Mouse (Mus musculus): ENCODE results near the gene Fam102b. TPM values are rescaled to one million over a fixed set of nuclear protein-coding genes. Genes with fewer than 3 reads are reported as not detected.

Gene Fam102b
- total RNA-seq, 2 experiments from 2014 or later, result 25.8 to 27.0 TPM

- DNase-seq (ENCODE audit: low spot score in 2 of 2), result no peak
These were observed 14.8 kb downstream of the Fam102b start for GRCm38 (mm10) chr3:109012595-109012994.

- peak; percentile 12 to 69 for DNase-seq (ENCODE audit: low spot score in 2 of 2)
These were observed 16.7 kb downstream of the Fam102b start for GRCm38 (mm10) chr3:109010489-109011260.

GRCm38 (mm10) chr3:109008180-109008579, 19.2 kb downstream of the Fam102b start:
- no peak for DNase-seq (ENCODE audit: low spot score in 2 of 2)

- no peak for DNase-seq (ENCODE audit: low spot score in 2 of 2)
These were observed 21.6 kb downstream of the Fam102b start for GRCm38 (mm10) chr3:109005777-109006176.

- no peak for DNase-seq (ENCODE audit: low spot score in 2 of 2)
These were observed 28.2 kb downstream of the Fam102b start for GRCm38 (mm10) chr3:108999173-108999572.

- DNase-seq (ENCODE audit: low spot score in 2 of 2), result no peak
These were observed 29.6 kb downstream of the Fam102b start for GRCm38 (mm10) chr3:108997762-108998161.

- no peak for DNase-seq (ENCODE audit: low spot score in 2 of 2)
These were observed 30.1 kb downstream of the Fam102b start for GRCm38 (mm10) chr3:108997284-108997683.

GRCm38 (mm10) chr3:108995379-108995778, 32.0 kb downstream of the Fam102b start:
- no peak for DNase-seq (ENCODE audit: low spot score in 2 of 2)

- no peak for DNase-seq (ENCODE audit: low spot score in 2 of 2)
These were observed 32.9 kb downstream of the Fam102b start for GRCm38 (mm10) chr3:108994477-108994876.

- DNase-seq (ENCODE audit: low spot score in 2 of 2), result no peak
These were observed 37.3 kb downstream of the Fam102b start for GRCm38 (mm10) chr3:108989971-108990548.

- no peak for DNase-seq (ENCODE audit: low spot score in 2 of 2)
These were observed 40.3 kb downstream of the Fam102b start for GRCm38 (mm10) chr3:108987009-108987659.

GRCm38 (mm10) chr3:108986534-108986933, 40.9 kb downstream of the Fam102b start:
- DNase-seq (ENCODE audit: low spot score in 2 of 2), result peak in 1 of 2 experiments; percentile 16

- DNase-seq (ENCODE audit: low spot score in 2 of 2), result no peak
These were observed 43.4 kb downstream of the Fam102b start for GRCm38 (mm10) chr3:108983989-108984388.

GRCm38 (mm10) chr3:108981946-108982345, 45.5 kb downstream of the Fam102b start:
- no peak for DNase-seq (ENCODE audit: low spot score in 2 of 2)

- DNase-seq (ENCODE audit: low spot score in 2 of 2), result no peak
These were observed 49.9 kb downstream of the Fam102b start for GRCm38 (mm10) chr3:108977340-108978030.

GRCm38 (mm10) chr3:108974920-108975485, 52.4 kb downstream of the Fam102b start:
- no peak for DNase-seq (ENCODE audit: low spot score in 2 of 2)

GRCm38 (mm10) chr3:108973980-108974660, 53.3 kb downstream of the Fam102b start:
- DNase-seq (ENCODE audit: low spot score in 2 of 2), result no peak

- DNase-seq (ENCODE audit: low spot score in 2 of 2), result no peak
These were observed 61.4 kb downstream of the Fam102b start for GRCm38 (mm10) chr3:108966051-108966450.

- DNase-seq (ENCODE audit: low spot score in 2 of 2), result no peak
These were observed 62.9 kb downstream of the Fam102b start for GRCm38 (mm10) chr3:108964361-108965044.

GRCm38 (mm10) chr3:108963776-108964175, 63.6 kb downstream of the Fam102b start:
- no peak for DNase-seq (ENCODE audit: low spot score in 2 of 2)
